Mouse (Mus musculus) layer of hippocampus, adult 8-10 months (tissue): ENCODE data around the gene F830045P16Rik. TPM values are rescaled to one million over a fixed set of nuclear protein-coding genes. Genes with fewer than 3 reads are reported as not detected.
"Not testable (repeated sequence)": the region's sequence is repeated elsewhere in the genome, so short reads cannot be mapped to it uniquely, and the experiment has no call there.

Source experiments
- DNase-seq, 2 experiments: peaks; one replicate each; pipeline ENCODE4 v3.0.0; 2022; ENCODE audit warnings: low spot score in 2 of 2
- total RNA-seq, 4 experiments: library from RNA; stranded (reverse); gene quantifications; 2 replicates each; pipeline ENCODE4 v1.2.4; 2022

The F830045P16Rik gene
- total RNA-seq, 4 experiments from 2014 or later = 0.24 to 1.8 (median 0.93) TPM

GRCm38 (mm10) chr2:129489496-129490285, 46.7 kb downstream of the F830045P16Rik start:
- no peak for DNase-seq

GRCm38 (mm10) chr2:129483150-129483549, 53.3 kb downstream of the F830045P16Rik start:
- DNase-seq = no peak

- DNase-seq = peak in 1 of 2 experiments; percentile 15
Measured at GRCm38 (mm10) chr2:129471905-129472304, 64.5 kb downstream of the F830045P16Rik start.

GRCm38 (mm10) chr2:129470839-129471238, 65.6 kb downstream of the F830045P16Rik start:
- no peak for DNase-seq

- not testable (repeated sequence) for DNase-seq
Measured at GRCm38 (mm10) chr2:129438772-129439171, 97.6 kb downstream of the F830045P16Rik start.

- no peak for DNase-seq
Measured at GRCm38 (mm10) chr2:129435154-129435553, 101.2 kb downstream of the F830045P16Rik start.

- no peak for DNase-seq
Measured at GRCm38 (mm10) chr2:129423741-129424140, 112.7 kb downstream of the F830045P16Rik start.

GRCm38 (mm10) chr2:129420897-129421561, 115.4 kb downstream of the F830045P16Rik start:
- DNase-seq = no peak

- DNase-seq = no peak
Measured at GRCm38 (mm10) chr2:129419361-129419880, 117.0 kb downstream of the F830045P16Rik start.

- DNase-seq = peak in 1 of 2 experiments; percentile 21
Measured at GRCm38 (mm10) chr2:129414593-129414992, 121.8 kb downstream of the F830045P16Rik start.

GRCm38 (mm10) chr2:129413488-129413887, 122.9 kb downstream of the F830045P16Rik start:
- DNase-seq = no peak

GRCm38 (mm10) chr2:129411651-129412050, 124.8 kb downstream of the F830045P16Rik start:
- DNase-seq = no peak

GRCm38 (mm10) chr2:129410344-129410743, 126.1 kb downstream of the F830045P16Rik start:
- no peak for DNase-seq

- peak; percentile 60 to 78 for DNase-seq
Measured at GRCm38 (mm10) chr2:129408476-129408875, 127.9 kb downstream of the F830045P16Rik start.

Other genes starting within 250 kb of the F830045P16Rik start
- under 1 TPM; 0.18 to 0.54 (median 0.46) TPM for gene Ckap2l, start 239.4 kb downstream of the F830045P16Rik start, total RNA-seq
- 1 to 10 TPM in 2 of 4 experiments, under 1 TPM in 2; 0.27 to 2.0 (median 1.0) TPM for gene Il1a, start 226.6 kb downstream of the F830045P16Rik start, total RNA-seq
- under 1 TPM in 2 of 4 experiments, not detected in 2; 0.31 to 0.73 TPM for gene Il1b, start 165.5 kb downstream of the F830045P16Rik start, total RNA-seq
- gene Sirpa, start 56.2 kb upstream of the F830045P16Rik start, total RNA-seq = 100 to 1,000 TPM; 317 to 358 (median 338) TPM
- gene Pdyn, start 163.2 kb upstream of the F830045P16Rik start, total RNA-seq = 10 to 100 TPM; 10.4 to 11.6 (median 10.6) TPM